Mouse (Mus musculus) bone marrow macrophage, adult 2 months (primary cell): ENCODE results near the gene Mcm5. TPM values are rescaled to one million over a fixed set of nuclear protein-coding genes. Genes with fewer than 3 reads are reported as not detected.

Experiments used
- H3K27ac ChIP-seq: 2 replicates; pipeline ENCODE4 v1.5.1; 2012; ENCODE audit warnings: low read depth, low read length; ENCODE audit not compliant: insufficient read depth
- H3K4me1 ChIP-seq: 2 replicates; pipeline ENCODE4 v1.6.1; 2012; ENCODE audit warnings: low read length; ENCODE audit not compliant: control insufficient read depth, insufficient read depth
- H3K4me3 ChIP-seq: 2 replicates; pipeline ENCODE4 v1.5.1; 2012; ENCODE audit warnings: mild to moderate bottlenecking, low read length, moderate library complexity; ENCODE audit not compliant: insufficient read depth
- CTCF ChIP-seq: IDR thresholded peaks from 2 replicates; pipeline ENCODE4 v1.5.1; 2012; ENCODE audit warnings: low read depth, mild to moderate bottlenecking, low read length, moderate library complexity
- POLR2A ChIP-seq: IDR thresholded peaks from 2 replicates; pipeline ENCODE4 v1.6.1; 2012; ENCODE audit warnings: mild to moderate bottlenecking, low read depth, low read length, borderline replicate concordance
- polyA plus RNA-seq: library from polyadenylated mRNA; stranded (reverse); fragments of >200 nt; gene quantifications from 2 replicates; pipeline ENCODE4 v1.2.4, GENCODE M21; 2012; ENCODE audit not compliant: missing spikeins, insufficient read depth, insufficient read length

Mcm5 gene
- polyA plus RNA-seq, 1 experiment: 28.1 TPM

- TF ChIP-seq CTCF: no peak
- TF ChIP-seq POLR2A: no peak
- no peak overlapping the region for H3K27ac ChIP-seq
- no peaks in the 10 kb centered on the region for H3K4me1 ChIP-seq
- no peak overlapping the region for H3K4me3 ChIP-seq
Measured at GRCm38 (mm10) chr8:75133399-75133798, 24.0 kb downstream of the Mcm5 start.

GRCm38 (mm10) chr8:75134603-75135391 lies 25.4 kb downstream of the Mcm5 start:
- TF ChIP-seq POLR2A (no peak), CTCF (no peak)
- H3K27ac ChIP-seq: no peak overlapping the region
- no peak overlapping the region for H3K4me3 ChIP-seq
- no peaks in the 10 kb centered on the region for H3K4me1 ChIP-seq

GRCm38 (mm10) chr8:75135756-75136155 lies 26.4 kb downstream of the Mcm5 start:
- Histone ChIP-seq H3K4me3 (no peak overlapping the region), H3K4me1 (no peaks in the 10 kb centered on the region), H3K27ac (no peak overlapping the region)
- TF ChIP-seq POLR2A (no peak), CTCF (no peak)

- H3K4me1 ChIP-seq: no peaks in the 10 kb centered on the region
- TF ChIP-seq POLR2A: no peak
- no peak for TF ChIP-seq CTCF
- H3K27ac ChIP-seq: no peak overlapping the region
- H3K4me3 ChIP-seq: no peak overlapping the region
Measured at GRCm38 (mm10) chr8:75136256-75136655, 26.9 kb downstream of the Mcm5 start.

GRCm38 (mm10) chr8:75137536-75137935 lies 28.2 kb downstream of the Mcm5 start:
- Histone ChIP-seq H3K4me1 (no peaks in the 10 kb centered on the region), H3K27ac (no peak overlapping the region), H3K4me3 (no peak overlapping the region)
- TF ChIP-seq POLR2A (no peak), CTCF (no peak)

- Histone ChIP-seq H3K4me1 (peaks cover 35% of the 10 kb centered on the region), H3K27ac (no peak overlapping the region), H3K4me3 (no peak overlapping the region)
- TF ChIP-seq POLR2A (no peak), CTCF (no peak)
Measured at GRCm38 (mm10) chr8:75150911-75151610, 41.7 kb downstream of the Mcm5 start.

- TF ChIP-seq POLR2A: no peak
- TF ChIP-seq CTCF: no peak
- Histone ChIP-seq H3K4me3 (no peak overlapping the region), H3K27ac (no peak overlapping the region), H3K4me1 (peaks cover 35% of the 10 kb centered on the region)
Measured at GRCm38 (mm10) chr8:75151743-75152142, 42.4 kb downstream of the Mcm5 start.

GRCm38 (mm10) chr8:75152505-75153082 lies 43.2 kb downstream of the Mcm5 start:
- H3K4me3 ChIP-seq: no peak overlapping the region
- H3K27ac ChIP-seq: no peak overlapping the region
- no peak for TF ChIP-seq CTCF
- TF ChIP-seq POLR2A: no peak
- peaks cover 35% of the 10 kb centered on the region for H3K4me1 ChIP-seq

GRCm38 (mm10) chr8:75154855-75155478 lies 45.6 kb downstream of the Mcm5 start:
- peaks cover 35% of the 10 kb centered on the region for H3K4me1 ChIP-seq
- H3K27ac ChIP-seq: no peak overlapping the region
- TF ChIP-seq POLR2A (no peak), CTCF (no peak)
- no peak overlapping the region for H3K4me3 ChIP-seq

- Histone ChIP-seq H3K4me3 (no peak overlapping the region), H3K27ac (no peak overlapping the region)
- TF ChIP-seq CTCF (no peak), POLR2A (no peak)
Measured at GRCm38 (mm10) chr8:75155740-75156322, 46.5 kb downstream of the Mcm5 start.

More at GRCm38 (mm10) chr8:75155740-75156322, 46.5 kb downstream of the Mcm5 start:
- H3K4me1 ChIP-seq: peaks cover 32% of the 10 kb centered on the region
